Mouse (Mus musculus) E14TG2a.4 (cell line): ENCODE results near the gene 4930455H04Rik.

Experiments
- H3K27me3 ChIP-seq: 2 replicates; pipeline ENCODE4 v1.6.1; 2014; ENCODE audit warnings: low read length, control low read depth; ENCODE audit not compliant: insufficient read depth
- H3K36me3 ChIP-seq: 2 replicates; pipeline ENCODE4 v1.6.1; 2014; ENCODE audit warnings: low read length, control low read depth; ENCODE audit not compliant: insufficient read depth
- H3K4me1 ChIP-seq: replicated peaks from 2 replicates; pipeline ENCODE4 v1.6.1; 2014; ENCODE audit warnings: low read depth, low read length, control low read depth
- H3K4me3 ChIP-seq: replicated peaks from 2 replicates; pipeline ENCODE4 v1.5.1; 2014; ENCODE audit warnings: mild to moderate bottlenecking, low read length
- H3K9me3 ChIP-seq: 2 replicates; pipeline ENCODE4 v1.6.1; 2014; ENCODE audit warnings: low read length, control low read depth
- CTCF ChIP-seq: conservative IDR thresholded peaks from 2 replicates; pipeline ENCODE4 v1.5.1; 2014; ENCODE audit warnings: low read length
- NANOG ChIP-seq: IDR thresholded peaks from 2 replicates; pipeline ENCODE4 v1.6.1; 2014; ENCODE audit warnings: borderline replicate concordance, low read length, mixed read lengths
- POU5F1 ChIP-seq: IDR thresholded peaks from 2 replicates; pipeline ENCODE4 v1.6.1; 2014; ENCODE audit warnings: low read length, borderline replicate concordance

4930455H04Rik gene

DNA sequence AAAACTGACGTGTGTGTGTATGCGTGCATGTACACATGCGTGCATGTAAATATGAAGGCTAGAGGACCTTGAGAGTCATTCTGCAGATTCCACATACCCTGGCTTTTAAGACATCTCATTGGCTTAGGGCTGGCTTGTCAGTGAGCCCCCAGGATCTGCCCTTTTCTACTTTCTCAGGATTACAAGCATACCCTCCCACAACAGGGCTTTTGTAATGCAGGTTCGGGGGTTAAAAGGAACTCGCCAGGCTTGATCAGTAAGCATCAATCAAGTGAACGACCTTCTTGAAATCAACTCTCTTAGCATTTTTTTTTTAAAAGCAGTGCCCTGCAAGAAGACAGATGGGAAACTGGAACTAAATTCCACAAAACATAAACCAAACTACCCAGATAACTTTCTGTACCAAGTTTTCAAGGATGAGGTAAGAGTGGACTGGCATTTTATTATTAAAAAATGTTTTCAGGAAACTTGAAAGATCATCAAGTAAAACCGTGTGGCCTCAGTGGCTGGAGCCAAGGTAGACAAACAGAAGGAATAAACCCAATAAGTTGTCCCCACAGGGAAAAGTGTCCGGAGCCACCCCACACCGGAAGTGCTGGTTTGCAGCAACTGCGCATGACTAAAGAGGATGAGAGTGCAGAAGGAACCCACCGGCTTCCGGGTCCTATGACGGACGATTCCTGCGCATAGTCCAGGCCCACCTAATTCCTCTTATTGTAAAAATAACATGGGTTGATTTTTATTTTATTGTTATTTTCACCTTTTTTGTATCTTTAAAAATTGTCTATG, 6.5 kb upstream of the 4930455H04Rik start:
- H3K4me3 ChIP-seq, result no peak overlapping the region
- H3K27me3 ChIP-seq, result no peaks in the 10 kb centered on the region
- no peaks in the 10 kb centered on the region for H3K36me3 ChIP-seq
- TF ChIP-seq CTCF (no peak), NANOG (peak; percentile 69; the same call in 1 of the 2 replicates), POU5F1 (peak; percentile 62; the same call in 1 of the 2 replicates)
- H3K4me1 ChIP-seq, result peaks cover 19% of the 10 kb centered on the region
- no peaks in the 10 kb centered on the region for H3K9me3 ChIP-seq

GRCm38 (mm10) chr3:116963213-116963612, 4.9 kb upstream of the 4930455H04Rik start:
- Histone ChIP-seq H3K9me3 (no peaks in the 10 kb centered on the region), H3K4me1 (peaks cover 20% of the 10 kb centered on the region), H3K36me3 (no peaks in the 10 kb centered on the region), H3K27me3 (peaks cover 9% of the 10 kb centered on the region), H3K4me3 (no peak overlapping the region)
- TF ChIP-seq NANOG, result no peak
- no peak for TF ChIP-seq POU5F1
- no peak for TF ChIP-seq CTCF

- H3K27me3 ChIP-seq, result peaks cover 14% of the 10 kb centered on the region
- H3K4me1 ChIP-seq, result peaks cover 23% of the 10 kb centered on the region
- H3K9me3 ChIP-seq, result no peaks in the 10 kb centered on the region
- TF ChIP-seq POU5F1 (no peak), NANOG (no peak), CTCF (no peak)
- no peak overlapping the region for H3K4me3 ChIP-seq
- H3K36me3 ChIP-seq, result no peaks in the 10 kb centered on the region
These were observed 3.6 kb upstream of the 4930455H04Rik start for GRCm38 (mm10) chr3:116964426-116964825.

GRCm38 (mm10) chr3:116966225-116966624, 1.8 kb upstream of the 4930455H04Rik start:
- Histone ChIP-seq H3K4me1 (peaks cover 14% of the 10 kb centered on the region), H3K9me3 (no peaks in the 10 kb centered on the region), H3K36me3 (no peaks in the 10 kb centered on the region), H3K4me3 (no peak overlapping the region), H3K27me3 (peaks cover 14% of the 10 kb centered on the region)
- TF ChIP-seq POU5F1 (no peak), CTCF (peak; percentile 29)

GRCm38 (mm10) chr3:116966800-116967199, 1.3 kb upstream of the 4930455H04Rik start:
- TF ChIP-seq CTCF, result no peak
- TF ChIP-seq POU5F1, result no peak
- no peak for TF ChIP-seq NANOG
- no peaks in the 10 kb centered on the region for H3K9me3 ChIP-seq
- H3K36me3 ChIP-seq, result no peaks in the 10 kb centered on the region
- peaks cover 14% of the 10 kb centered on the region for H3K27me3 ChIP-seq
- peaks cover 9% of the 10 kb centered on the region for H3K4me1 ChIP-seq
- H3K4me3 ChIP-seq, result no peak overlapping the region

- Histone ChIP-seq H3K4me3 (no peak overlapping the region), H3K9me3 (no peaks in the 10 kb centered on the region), H3K4me1 (peaks cover 4% of the 10 kb centered on the region; the same call in 1 of the 2 replicates), H3K36me3 (no peaks in the 10 kb centered on the region), H3K27me3 (peaks cover 14% of the 10 kb centered on the region)
- TF ChIP-seq POU5F1, result no peak
- TF ChIP-seq CTCF, result no peak
- TF ChIP-seq NANOG, result no peak
These were observed 631 bp upstream of the 4930455H04Rik start for GRCm38 (mm10) chr3:116967436-116967835.

- TF ChIP-seq CTCF, result no peak
- TF ChIP-seq POU5F1, result no peak
- TF ChIP-seq NANOG, result no peak
- Histone ChIP-seq H3K9me3 (no peaks in the 10 kb centered on the region), H3K36me3 (no peaks in the 10 kb centered on the region)
These were observed 502 bp downstream of the 4930455H04Rik start, which contains the start of gene Palmd for GRCm38 (mm10) chr3:116968540-116968997. TSS of gene Palmd (minus strand) at chr3:116968987.

DNA sequence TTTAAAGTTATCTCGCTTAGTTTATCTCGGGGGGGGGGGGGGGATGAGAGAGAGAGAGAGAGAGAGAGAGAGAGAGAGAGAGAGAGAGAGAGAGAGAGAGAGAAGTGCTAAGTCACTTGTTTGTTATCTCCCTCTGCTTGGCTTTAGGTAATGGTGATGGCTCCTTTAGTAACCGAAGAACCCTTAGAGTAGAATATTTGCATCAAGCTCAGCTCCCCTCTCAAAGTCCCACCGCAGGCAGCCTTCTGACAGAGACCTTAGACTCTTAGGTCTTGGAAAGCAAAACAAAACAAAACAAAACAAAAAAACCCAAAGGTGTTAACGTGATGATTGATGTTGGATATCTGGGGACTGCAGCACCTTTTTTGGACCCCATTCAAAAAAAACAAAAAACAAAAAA, 936 bp downstream of the 4930455H04Rik start:
- no peaks in the 10 kb centered on the region for H3K9me3 ChIP-seq

More at GRCm38 (mm10) chr3:116968540-116968997, 502 bp downstream of the 4930455H04Rik start, which contains the start of gene Palmd:
- Histone ChIP-seq H3K4me1 (peaks cover 4% of the 10 kb centered on the region; the same call in 1 of the 2 replicates), H3K27me3 (peaks cover 14% of the 10 kb centered on the region), H3K4me3 (peak within 1 kb of the TSS; percentile 58)

More for the DNA sequence above, 936 bp downstream of the 4930455H04Rik start:
- peaks cover 4% of the 10 kb centered on the region; the same call in 1 of the 2 replicates for H3K4me1 ChIP-seq
- no peaks in the 10 kb centered on the region for H3K36me3 ChIP-seq
- TF ChIP-seq NANOG (no peak), CTCF (no peak), POU5F1 (no peak)
- peak overlapping the region; percentile 58 for H3K4me3 ChIP-seq
- H3K27me3 ChIP-seq, result peaks cover 14% of the 10 kb centered on the region
